In genomic region chr5:72866260-72866905, GRCm38 (mm10) we compare ENCODE assay signal across 14 mouse cellular contexts. TPM values are rescaled to one million over a fixed set of nuclear protein-coding genes. Genes with fewer than 3 reads are reported as not detected.
A peak's percentile ranks its signal among the peaks of the same experiment; 100 is the strongest.
DNase-seq lines count a peak whose midpoint lies in the region; ATAC-seq and TF ChIP-seq lines count a peak whose summit lies in the region.
"Had no signal": no experiment of that assay in that cellular context is flagged by ENCODE, and none has a peak within 500 bp of the region (broad histone marks: within the 10 kb centered on the region; RNA-seq: fewer than 3 reads in every experiment).

No protein-coding gene starts in this region.

- peaks cover 4% of the 10 kb centered on the region; the same call in 1 of the 2 replicates for H3K27me3 ChIP-seq in heart, embryonic 11.5 days (ENCODE audit: control insufficient read depth, insufficient read depth, low read length)
- H3K27me3 ChIP-seq in MEL (ENCODE audit: control insufficient read depth in 1 of 2, insufficient read depth in 2 of 2, low read length in 2 of 2) = no peaks in the 10 kb centered on the region

- no peak overlapping the region for H3K9ac ChIP-seq in heart, embryonic 11.5 days (ENCODE audit: low read depth, low read length)
- peak overlapping the region; percentile 49 for H3K9ac ChIP-seq in MEL (ENCODE audit: control insufficient read depth, low read depth, low read length, poor library complexity, severe bottlenecking)
- H3K9ac ChIP-seq: midbrain, embryonic 12.5 days had no signal

- peak in 1 of 2 experiments; percentile 52; a peak in 2 of 4 replicates for TF ChIP-seq EP300 in MEL (IDR thresholded peaks at IDR 0.05; ENCODE audit: low read depth in 1 of 2, low read length in 2 of 2)

- no peak for ATAC-seq in heart, embryonic 11.5 days (replicated peaks; ENCODE audit: insufficient number of reproducible peaks, low FRiP score, low TSS enrichment)
- ATAC-seq: inflammation-experienced regulatory T-cells, adult 6 months had no signal

- no peaks in the 10 kb centered on the region for H3K36me3 ChIP-seq in heart, embryonic 11.5 days (ENCODE audit: control insufficient read depth, insufficient read depth, low read length)
- H3K36me3 ChIP-seq in MEL (ENCODE audit: control insufficient read depth in 1 of 2, insufficient read depth in 2 of 2, low read length in 2 of 2) = peaks cover 9 to 55% of the 10 kb centered on the region in 2 experiments
- no peaks in the 10 kb centered on the region for H3K36me3 ChIP-seq in macrophage (ENCODE audit: inconsistent target)
- H3K36me3 ChIP-seq: midbrain, embryonic 12.5 days had no signal

- WGBS in heart, embryonic 11.5 days (ENCODE audit: insufficient replicate concordance) = 52% methylated on average over 6 of the region's 6 CpGs
- WGBS in macrophage (ENCODE audit: missing documents) = 83% methylated on average over 6 of the region's 6 CpGs

- no peak for TF ChIP-seq POLR2A in MEL (IDR thresholded peaks at IDR 0.05; ENCODE audit: control insufficient read depth in 1 of 2, insufficient read depth in 1 of 2, low read depth in 1 of 2, low read length in 2 of 2, poor library complexity in 1 of 2)

- peaks cover 66% of the 10 kb centered on the region for H3K79me2 ChIP-seq in MEL (ENCODE audit: control insufficient read depth, insufficient read depth, low read length, poor library complexity)
- peaks cover 69% of the 10 kb centered on the region for H3K79me2 ChIP-seq in macrophage (ENCODE audit: inconsistent target)

- peak overlapping the region; percentile 85 for H3K4me2 ChIP-seq in heart, embryonic 11.5 days
- H3K4me2 ChIP-seq: midbrain, embryonic 12.5 days had no signal

- H3K4me1 ChIP-seq in heart, embryonic 11.5 days (ENCODE audit: control insufficient read depth, insufficient read depth, low read length) = no peaks in the 10 kb centered on the region; the same call in 1 of the 2 replicates
- H3K4me1 ChIP-seq in MEL (ENCODE audit: control insufficient read depth in 1 of 2, insufficient read depth in 2 of 2, low read length in 2 of 2) = peaks cover 28 to 44% of the 10 kb centered on the region in 2 experiments

- intact Hi-C loops in heart, postnatal 14 days (cut with DNase I) = no loop called here

- H3K27ac ChIP-seq in heart, embryonic 11.5 days (ENCODE audit: low read depth, low read length) = no peak overlapping the region
- H3K27ac ChIP-seq in MEL (ENCODE audit: control insufficient read depth, low read depth, low read length) = peak overlapping the region; percentile 50
- peak overlapping the region; percentile 17 for H3K27ac ChIP-seq in macrophage
- H3K27ac ChIP-seq: midbrain, embryonic 12.5 days had no signal

- H3K4me3 ChIP-seq in heart, embryonic 11.5 days (ENCODE audit: low read depth, low read length) = peak overlapping the region; percentile 64; the same call in 1 of the 2 replicates
- H3K4me3 ChIP-seq in MEL (ENCODE audit: control insufficient read depth in 1 of 2, insufficient read depth in 1 of 2, low read depth in 2 of 2, low read length in 2 of 2) (peak overlapping the region; percentile 49 to 61), macrophage (ENCODE audit: inconsistent target) (peak overlapping the region; percentile 100)
- H3K4me3 ChIP-seq: midbrain, embryonic 12.5 days had no signal

- no peak for TF ChIP-seq CTCF in MEL (IDR thresholded peaks at IDR 0.05 in 2 of 3, conservative IDR thresholded peaks at IDR 0.05 in 1 of 3; ENCODE audit: control insufficient read depth in 1 of 3, insufficient read depth in 1 of 3, low read depth in 2 of 3, low read length in 3 of 3, poor library complexity in 1 of 3, severe bottlenecking in 1 of 3)

- no peak for DNase-seq in heart, postnatal 14 days
- DNase-seq in kidney, adult 9 months = peak; percentile 44
- no peak for DNase-seq in kidney, postnatal 25 days
- peak; percentile 54 for DNase-seq in MEL (ENCODE audit: low read depth, low spot score)
- no peak for DNase-seq in layer of hippocampus, postnatal 14 days (ENCODE audit: low spot score in 2 of 2)
- no peak for DNase-seq in right cerebral cortex, adult 18-20 months
- DNase-seq: adrenal gland, postnatal 10 days; embryo, embryonic 11 days; lung, adult 18-20 months; right cerebral cortex, postnatal 4 days had no signal

- H3K9me3 ChIP-seq in heart, embryonic 11.5 days (replicated peaks; ENCODE audit: control insufficient read depth, low read length) = peaks cover 2% of the 10 kb centered on the region; the same call in 1 of the 2 replicates
- H3K9me3 ChIP-seq in MEL (replicated peaks; ENCODE audit: insufficient read depth, low read length) = no peaks in the 10 kb centered on the region
- H3K9me3 ChIP-seq: midbrain, embryonic 12.5 days had no signal

- no peak for TF ChIP-seq RAD21 in MEL (IDR thresholded peaks at IDR 0.05; ENCODE audit: low read depth, low read length)

TF ChIP-seq in MEL, 35 proteins besides CTCF, POLR2A, EP300 and RAD21:
- no peak for TF ChIP-seq GABPA (IDR thresholded peaks at IDR 0.05; ENCODE audit: low read depth, low read length)
- no peak for TF ChIP-seq ZC3H11A (IDR thresholded peaks at IDR 0.05; ENCODE audit: low read depth, low read length)
- peak; percentile 98 for TF ChIP-seq RCOR1 (IDR thresholded peaks at IDR 0.05; ENCODE audit: low read depth, low read length)
- TF ChIP-seq UBTF (IDR thresholded peaks at IDR 0.05; ENCODE audit: borderline replicate concordance, insufficient read depth, low read depth, low read length) = no peak
- TF ChIP-seq ELF1 (IDR thresholded peaks at IDR 0.05; ENCODE audit: low read depth, low read length) = no peak
- TF ChIP-seq ZNF384 (IDR thresholded peaks at IDR 0.05; ENCODE audit: low read depth, low read length) = no peak; the same call in 1 of the 2 replicates
- TF ChIP-seq HCFC1 (IDR thresholded peaks at IDR 0.05; ENCODE audit: low read depth, low read length) = 0 out of 2 replicates have a peak, but pooled peaks have one; percentile 5
- TF ChIP-seq POLR2AphosphoS2 (IDR thresholded peaks at IDR 0.05; ENCODE audit: low read length) = no peak
- TF ChIP-seq SMC3 (IDR thresholded peaks at IDR 0.05; ENCODE audit: low read depth, low read length) = no peak
- no peak for TF ChIP-seq NRF1 (IDR thresholded peaks at IDR 0.05; ENCODE audit: insufficient read depth, low read depth, low read length, poor library complexity, severe bottlenecking)
- no peak for TF ChIP-seq MAFK (IDR thresholded peaks at IDR 0.05; ENCODE audit: borderline replicate concordance, low read depth, low read length)
- peak; percentile 52; the same call in 1 of the 2 replicates for TF ChIP-seq TCF12 (IDR thresholded peaks at IDR 0.05; ENCODE audit: low read depth, low read length)
- TF ChIP-seq MAZ (IDR thresholded peaks at IDR 0.05; ENCODE audit: low read depth, low read length) = no peak
- TF ChIP-seq TAL1 (IDR thresholded peaks at IDR 0.05; ENCODE audit: low read length) = peak; percentile 44; the same call in 1 of the 2 replicates
- peak; percentile 33; the same call in 1 of the 2 replicates for TF ChIP-seq ETS1 (IDR thresholded peaks at IDR 0.05; ENCODE audit: low read depth, low read length)
- peak; percentile 43; the same call in 1 of the 2 replicates for TF ChIP-seq GATA1 (IDR thresholded peaks at IDR 0.05; ENCODE audit: low read depth, low read length)
- no peak for TF ChIP-seq USF2 (IDR thresholded peaks at IDR 0.05; ENCODE audit: borderline replicate concordance in 1 of 2, insufficient read depth in 1 of 2, low read depth in 1 of 2, low read length in 2 of 2)

RNA-seq across cellular contexts. Expression of gene Tec, which starts 1.9 kb away (rescaled TPM):
- polyA plus RNA-seq in heart, embryonic 11.5 days (2014; fragmentation: Nextera tagmentation; extraction: Ambion mirVana) = 11.9 and 14.5 TPM in 2 replicates
- total RNA-seq in heart, postnatal 14 days (2021) = 10 to 100 TPM; 11.0 to 11.9 TPM
- 44.8 and 57.4 TPM in 2 replicates for total RNA-seq in MEL (2012; rRNA removed)
- 10 to 100 TPM in 1 of 2 experiments, not detected in 1; 61.1 TPM for polyA plus RNA-seq in MEL (2012; ENCODE audit: insufficient read depth in 1 of 2, insufficient read length in 2 of 2, low read depth in 1 of 2, low replicate concordance in 2 of 2, missing spikeins in 1 of 2)
- total RNA-seq in macrophage (2018; cell fraction: chromatin; rRNA removed) = 100 to 1,000 TPM in 25 of 26 experiments, 10 to 100 TPM in 1; 90.4 to 656 (median 263) TPM
- total RNA-seq in macrophage (2018; cell fraction: cytosol; rRNA removed) = 10 to 100 TPM; 26.8 to 77.1 (median 51.1) TPM
- 100 to 1,000 TPM in 13 of 26 experiments, 10 to 100 TPM in 13; 37.0 to 278 (median 131) TPM for total RNA-seq in macrophage (2018; cell fraction: nucleus; rRNA removed)
- 53.1 to 81.3 TPM (median 56.1 TPM) in 3 replicates for polyA plus RNA-seq in macrophage (2018)
- 1 to 10 TPM; 1.8 to 1.9 TPM for total RNA-seq in layer of hippocampus, postnatal 14 days (2021)

RNA-seq across cellular contexts. Expression of gene Slain2, which starts 47.7 kb away (rescaled TPM):
- 23.1 and 25.2 TPM in 2 replicates for polyA plus RNA-seq in heart, embryonic 11.5 days (2014; fragmentation: Nextera tagmentation; extraction: Ambion mirVana)
- total RNA-seq in heart, postnatal 14 days (2021) = 100 to 1,000 TPM; 109 to 122 TPM
- 18.8 and 18.9 TPM in 2 replicates for total RNA-seq in MEL (2012; rRNA removed)
- 10 to 100 TPM; 29.9 to 42.9 TPM for polyA plus RNA-seq in MEL (2012; ENCODE audit: insufficient read depth in 1 of 2, insufficient read length in 2 of 2, low read depth in 1 of 2, low replicate concordance in 2 of 2, missing spikeins in 1 of 2)
- total RNA-seq in macrophage (2018; cell fraction: chromatin; rRNA removed) = 10 to 100 TPM; 28.1 to 66.6 (median 39.8) TPM
- 10 to 100 TPM; 26.4 to 45.7 (median 34.2) TPM for total RNA-seq in macrophage (2018; cell fraction: cytosol; rRNA removed)
- total RNA-seq in macrophage (2018; cell fraction: nucleus; rRNA removed) = 10 to 100 TPM; 22.1 to 65.2 (median 35.6) TPM
- polyA plus RNA-seq in macrophage (2018) = 21.7 to 48.1 TPM (median 30.2 TPM) in 3 replicates
- 10 to 100 TPM; 24.4 to 27.4 TPM for total RNA-seq in layer of hippocampus, postnatal 14 days (2021)

Comparison
In these comparisons a context has a peak if more than half of its experiments do, and no peak if none do; other contexts are left out.
1. DNase-seq: peak in kidney, adult 9 months (single experiment) and MEL (single experiment); none in heart, postnatal 14 days (0 of 2), kidney, postnatal 25 days (0 of 2), layer of hippocampus, postnatal 14 days (0 of 2) and right cerebral cortex, adult 18-20 months (single experiment).
2. RNA of gene Tec, which starts 1.9 kb away (total RNA-seq): 44.8 to 57.4 TPM in MEL and 11.0 to 11.9 TPM in heart, postnatal 14 days; 1.8 to 1.9 TPM in layer of hippocampus, postnatal 14 days; every median in the first group is over 4 times any median in the second.
3. Peak in every context shown above with its lines, with median percentiles within 50 percentile points of each other: H3K4me3 ChIP-seq.